Mouse (Mus musculus): Measurements from ENCODE around the gene Olfr1318.
A peak's percentile ranks its signal among the peaks of the same experiment; 100 is the strongest.

The Olfr1318 gene

DNA sequence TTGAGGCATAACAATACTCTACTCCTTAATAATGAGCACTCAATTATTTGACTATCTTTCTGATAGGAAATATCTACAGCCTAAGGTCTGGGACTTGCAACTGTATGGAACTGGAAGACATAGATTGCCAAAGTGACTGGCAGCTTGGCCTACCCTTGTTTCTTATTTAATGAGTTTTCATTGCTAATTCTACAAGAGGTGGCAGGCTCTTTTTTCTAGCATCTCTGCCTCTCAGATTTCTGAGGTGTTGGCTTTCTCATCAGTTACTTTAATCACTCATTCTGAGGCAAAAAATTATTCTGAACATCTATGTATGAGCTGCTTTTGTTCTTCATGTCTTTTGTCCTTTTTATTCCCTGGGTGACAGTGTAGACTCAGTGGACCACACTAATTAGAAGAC lies at the start of gene Olfr1318:
Gene Olfr1318 (plus strand): TSS at position 301 of the 400 bp plus-strand sequence.
- no peak for DNase-seq

DNA sequence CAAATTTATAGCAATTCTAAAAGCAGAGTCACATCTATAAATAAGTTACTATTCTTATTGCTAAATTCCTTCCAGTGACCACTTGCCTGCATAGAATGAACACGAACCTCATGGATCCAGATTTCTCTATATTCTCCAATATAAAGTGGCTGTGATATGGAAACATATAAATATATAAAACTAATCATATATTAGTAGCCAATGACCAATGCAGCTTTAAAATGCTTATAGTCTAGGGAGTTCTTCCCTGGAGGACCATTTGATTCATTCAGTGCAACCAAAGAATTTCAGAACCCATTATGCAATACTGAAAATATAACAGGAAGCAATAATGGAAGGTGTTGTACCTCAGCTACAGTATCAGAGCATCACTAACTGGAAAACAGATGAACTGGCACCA lies 38.7 kb upstream of the Olfr1318 start, which contains the start of gene Olfr1315-ps1:
Gene Olfr1315-ps1 (minus strand): TSS at position 101 of the 400 bp plus-strand sequence.
- no peak for DNase-seq

DNA sequence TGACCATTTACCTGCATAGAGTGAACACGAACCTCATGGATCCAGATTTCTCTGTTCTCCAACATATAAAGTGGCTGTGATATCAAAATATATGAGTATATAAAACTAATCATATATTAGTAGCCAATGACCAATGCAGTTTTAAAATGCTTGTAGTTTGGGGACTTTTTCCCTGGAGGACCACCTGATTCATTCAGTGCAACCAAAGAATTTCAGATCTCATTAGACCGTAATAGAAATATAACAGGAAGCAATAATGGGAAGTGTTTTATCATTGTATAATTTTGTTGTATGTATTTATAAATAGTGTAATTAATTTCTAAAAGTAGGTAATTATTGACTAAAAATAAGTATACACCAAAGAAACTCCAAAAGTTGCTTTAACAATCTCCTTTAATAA lies 19.1 kb upstream of the Olfr1318 start, which contains the start of gene Olfr1316:
Gene Olfr1316 (minus strand): TSS at position 101 of the 400 bp plus-strand sequence.
- DNase-seq = no peak

DNA sequence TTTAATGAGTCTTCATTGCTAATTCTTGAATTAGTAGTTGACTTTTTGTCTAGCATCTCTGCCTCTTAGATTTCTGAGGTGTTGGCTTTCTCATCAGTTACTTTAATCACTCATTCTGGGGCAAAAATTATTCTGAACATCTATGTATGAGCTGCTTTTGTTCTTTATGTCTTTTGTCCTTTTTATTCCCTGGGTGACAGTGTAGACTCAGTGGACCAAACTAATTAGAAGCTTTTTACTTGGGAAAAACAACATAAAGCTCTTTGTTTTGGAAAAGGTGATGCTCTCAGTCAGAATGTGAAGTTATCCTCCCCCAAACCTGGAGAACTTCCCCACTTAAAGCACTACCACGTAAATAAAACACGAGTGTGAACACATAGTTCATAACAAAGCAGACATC lies 14.0 kb upstream of the Olfr1318 start, which contains the start of gene Olfr1317:
Gene Olfr1317 (plus strand): TSS at position 301 of the 400 bp plus-strand sequence.
- DNase-seq = no peak

DNA sequence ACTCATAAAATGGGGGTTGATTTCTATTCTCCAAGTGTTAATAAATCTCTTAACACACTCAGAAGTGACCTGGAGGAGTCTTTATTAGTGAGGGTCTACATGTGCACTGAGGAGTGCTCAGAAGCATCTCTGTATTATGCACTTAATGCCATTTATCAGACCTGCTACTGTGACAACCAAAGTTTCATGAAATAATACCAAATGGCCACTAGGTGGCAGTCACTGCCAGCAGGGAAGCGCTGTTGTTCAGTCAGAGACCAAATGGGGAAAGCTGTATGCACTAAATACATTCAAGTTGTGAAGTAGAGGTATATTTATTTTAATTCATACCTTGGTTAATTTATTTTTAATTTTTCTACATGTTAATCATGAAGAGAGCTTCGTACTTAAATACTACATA lies 42.9 kb downstream of the Olfr1318 start:
- peak; percentile 74 for DNase-seq

DNA sequence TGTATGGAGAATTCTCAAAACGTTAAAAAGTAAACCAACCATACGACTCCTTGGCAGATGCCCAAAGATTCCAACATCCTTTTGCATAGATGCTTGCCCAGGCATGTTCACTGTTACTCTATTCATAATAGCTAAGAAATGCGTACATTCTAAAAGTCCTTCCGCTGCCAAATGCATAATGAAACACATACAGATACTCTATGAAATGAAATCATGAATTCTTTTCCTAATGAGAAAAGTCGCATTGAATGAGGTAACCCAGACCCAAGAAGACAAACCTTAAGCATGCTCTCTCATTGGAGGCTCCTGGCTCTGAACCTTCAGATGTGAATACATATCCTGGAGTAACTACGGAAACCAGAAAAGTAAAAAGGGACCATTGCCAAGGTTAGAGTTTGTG lies 49.1 kb downstream of the Olfr1318 start:
- DNase-seq = no peak
